Mouse (Mus musculus) c-Kit-positive CD71-negative TER-119-negative erythroid progenitor cells, embryonic 14.5 days (primary cell): Measurements from ENCODE around the gene Prss42.

Experiments used
- DNase-seq: peaks from one replicate; pipeline ENCODE4 v3.0.0-alpha.2; 2013; ENCODE audit warnings: low read depth

The Prss42 gene

DNA sequence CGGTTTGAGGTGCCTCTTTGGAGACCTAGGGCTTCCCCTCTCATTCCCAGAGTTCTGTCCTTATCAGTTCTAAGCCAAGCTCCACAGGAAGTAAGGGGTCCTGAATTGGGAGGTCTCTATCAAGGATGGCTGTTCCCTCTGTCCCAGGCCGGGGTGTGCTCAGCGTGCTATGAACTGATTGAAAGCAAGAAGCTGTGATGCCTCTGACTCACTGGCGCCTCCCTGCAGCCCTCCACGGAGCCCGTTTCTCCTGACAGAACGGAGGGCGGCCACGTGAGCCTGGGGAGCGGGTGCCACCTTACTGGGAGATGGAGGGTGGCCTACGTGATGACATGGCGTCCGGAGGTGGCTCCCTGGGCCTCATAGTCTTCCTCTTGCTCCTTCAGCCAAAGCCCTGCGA, at the start of gene Prss42:
TSS of gene Prss42 (plus strand) at position 301 of the 400 bp plus-strand sequence.
- no peak for DNase-seq

DNA sequence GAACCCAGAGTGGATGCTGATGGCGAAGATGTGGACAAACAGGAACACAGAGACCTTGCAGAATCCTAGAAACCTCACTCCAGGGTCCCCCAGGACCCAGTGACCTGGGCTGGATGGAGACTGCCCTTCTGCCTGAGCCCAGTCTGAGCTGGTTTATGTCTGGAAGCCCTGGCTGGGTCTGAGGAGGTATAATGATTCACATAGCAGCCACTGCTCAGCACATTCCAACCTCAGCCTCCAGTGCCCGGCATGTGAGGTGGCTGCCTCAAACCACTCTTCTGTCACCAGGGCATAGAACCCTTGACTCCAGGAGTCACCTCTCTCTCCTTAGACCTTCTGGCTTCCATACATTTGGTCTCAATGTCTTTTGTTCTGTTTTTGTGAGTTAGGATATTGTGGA, 49.5 kb upstream of the Prss42 start:
- DNase-seq, result no peak

- DNase-seq, result no peak
Measured at GRCm38 (mm10) chr9:110750404-110751187, 47.4 kb upstream of the Prss42 start.

GRCm38 (mm10) chr9:110751412-110751811, 46.6 kb upstream of the Prss42 start:
- DNase-seq, result no peak

DNA sequence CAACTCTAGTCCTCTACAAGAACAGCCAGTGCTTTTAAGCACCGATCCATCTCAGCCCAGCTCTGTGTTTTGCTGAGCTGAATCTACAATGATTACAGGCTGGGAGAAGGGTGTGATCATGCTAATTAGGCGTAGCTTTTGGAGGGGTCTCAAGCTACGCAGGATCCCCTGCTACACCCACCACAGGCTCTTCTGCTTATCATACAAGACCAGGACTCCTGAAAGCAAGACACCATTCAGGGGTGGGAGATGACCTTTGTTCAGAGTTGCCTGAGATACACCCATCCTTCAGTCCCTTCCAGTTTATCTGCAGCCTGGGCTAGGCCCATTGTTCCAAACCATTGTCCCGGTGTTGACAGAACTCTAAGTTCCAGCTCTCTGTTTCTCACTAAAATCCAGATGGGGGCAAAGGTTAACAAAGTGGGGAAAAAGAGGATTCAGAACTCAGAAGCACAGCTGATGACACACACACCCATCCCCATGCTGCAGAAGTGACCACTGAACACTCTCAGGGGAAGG, 45.0 kb upstream of the Prss42 start:
- no peak for DNase-seq

DNA sequence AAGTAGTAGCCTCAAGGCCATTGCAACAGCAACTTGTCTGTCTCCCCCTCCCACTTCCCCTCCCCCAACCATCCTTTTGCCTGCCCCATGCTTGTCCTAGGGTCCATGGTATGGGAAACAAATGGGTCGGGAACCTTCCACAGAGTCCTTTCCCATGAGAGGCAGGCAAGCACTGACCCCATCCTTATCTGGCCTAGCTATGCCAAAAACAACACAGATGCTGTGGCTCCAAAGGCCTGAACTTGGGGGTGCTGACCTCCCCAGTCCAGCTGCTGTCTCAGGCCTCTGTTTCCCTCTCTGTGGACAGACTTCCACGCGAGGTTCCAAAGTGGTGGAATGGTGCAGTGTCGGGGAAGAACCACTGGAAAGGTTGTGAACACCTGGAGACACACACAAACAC, 44.2 kb upstream of the Prss42 start:
- DNase-seq, result no peak

DNA sequence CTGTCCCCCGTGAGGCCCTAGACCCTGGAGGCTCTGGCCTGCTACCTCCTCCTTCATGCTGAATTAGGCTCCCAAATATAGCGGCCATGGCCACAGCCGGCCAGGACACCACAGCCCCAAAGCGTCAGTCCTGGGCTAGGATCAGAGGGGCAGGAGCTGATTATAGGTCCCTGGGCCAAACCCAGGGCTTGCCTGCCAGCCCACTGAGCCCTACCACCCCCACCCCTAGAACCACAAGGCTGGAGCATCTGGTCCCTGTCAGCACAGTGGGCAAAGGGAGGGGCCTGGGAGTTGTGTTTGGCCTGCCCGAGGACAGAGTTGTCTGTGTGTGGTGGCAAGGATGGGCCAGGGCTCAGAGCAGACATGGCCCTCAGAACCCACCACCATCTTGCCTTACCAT, 40.1 kb upstream of the Prss42 start:
- DNase-seq, result no peak

DNA sequence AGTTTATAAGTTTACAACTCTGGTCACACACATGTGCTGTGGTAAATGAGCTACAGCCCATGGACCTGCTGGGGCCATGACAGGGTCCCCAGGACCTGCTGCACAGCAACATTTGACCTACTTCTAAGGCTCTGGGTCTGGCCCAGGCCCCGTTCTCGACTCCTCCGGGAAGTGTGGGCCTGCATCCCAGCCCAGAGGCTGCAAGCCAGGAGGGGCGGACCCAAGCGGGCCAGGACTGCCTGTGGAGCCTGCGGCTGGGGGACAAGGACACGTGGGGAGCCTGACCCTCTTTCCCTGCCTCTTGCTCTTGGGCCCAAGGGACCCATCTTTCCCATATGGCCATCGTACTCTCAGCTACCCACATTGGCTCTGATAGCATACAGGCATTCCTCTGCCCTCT, 39.4 kb upstream of the Prss42 start:
- DNase-seq, result no peak

DNA sequence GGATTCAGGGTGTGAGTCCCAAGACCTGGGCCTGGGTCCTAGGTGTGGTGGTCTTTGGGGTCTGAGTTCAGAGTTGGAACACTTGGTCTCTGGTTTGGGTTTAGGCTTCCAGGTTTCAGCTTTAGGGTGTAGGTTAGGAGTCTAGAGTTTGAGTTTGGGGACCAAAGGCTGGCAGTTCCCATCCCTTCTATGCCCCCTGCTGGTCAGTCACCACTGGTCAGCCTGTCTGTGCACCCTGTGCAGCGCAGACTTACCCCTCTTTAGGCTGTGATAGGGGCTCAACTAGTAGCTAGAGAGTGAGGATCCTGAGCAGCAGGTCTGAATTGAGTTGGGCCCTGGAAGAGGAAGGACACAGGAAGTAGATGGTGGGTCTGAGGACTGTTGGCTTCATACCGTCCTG, 38.7 kb upstream of the Prss42 start:
- peak; percentile 34 for DNase-seq

GRCm38 (mm10) chr9:110760886-110761285, 37.1 kb upstream of the Prss42 start:
- DNase-seq, result no peak

DNA sequence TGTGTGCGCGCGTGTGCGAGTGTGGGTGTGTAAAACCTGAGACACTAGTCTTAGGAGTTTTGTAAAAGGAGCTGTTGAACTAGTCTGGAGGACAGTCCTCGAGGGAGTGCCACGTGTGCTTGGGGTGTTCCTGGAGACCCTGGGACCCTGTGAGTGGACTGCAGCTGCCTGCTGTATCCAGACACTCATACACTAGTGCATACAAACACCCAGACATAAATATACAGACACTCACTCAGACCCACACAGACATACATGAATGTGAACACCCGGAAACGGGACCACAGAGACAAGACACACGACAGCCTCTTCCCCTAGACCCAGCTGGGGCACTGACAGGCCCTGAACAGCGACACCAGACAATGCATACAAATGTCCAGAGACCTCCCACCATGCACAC, 35.2 kb upstream of the Prss42 start:
- DNase-seq, result no peak

GRCm38 (mm10) chr9:110763405-110763804, 34.6 kb upstream of the Prss42 start:
- DNase-seq, result no peak

DNA sequence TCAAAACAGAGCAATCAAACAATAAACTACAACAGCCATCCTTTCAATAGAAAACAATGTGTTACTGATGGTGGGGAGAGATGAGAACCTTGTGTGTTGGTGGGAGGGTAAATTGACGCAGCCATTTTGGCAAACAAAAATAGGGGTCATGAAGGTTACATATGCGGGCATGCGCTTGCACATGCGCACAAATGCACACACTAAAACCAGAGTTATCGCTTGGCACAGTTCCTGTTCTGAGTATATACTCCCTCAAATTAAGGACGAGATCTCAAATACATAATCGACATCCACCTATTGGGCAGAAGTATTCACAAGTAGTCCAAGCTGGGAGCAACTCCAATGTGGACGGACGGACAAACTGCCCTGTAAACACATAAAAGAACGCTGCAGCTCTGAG, 25.6 kb upstream of the Prss42 start:
- DNase-seq, result no peak

GRCm38 (mm10) chr9:110774403-110775268, 23.3 kb upstream of the Prss42 start:
- DNase-seq, result no peak

DNA sequence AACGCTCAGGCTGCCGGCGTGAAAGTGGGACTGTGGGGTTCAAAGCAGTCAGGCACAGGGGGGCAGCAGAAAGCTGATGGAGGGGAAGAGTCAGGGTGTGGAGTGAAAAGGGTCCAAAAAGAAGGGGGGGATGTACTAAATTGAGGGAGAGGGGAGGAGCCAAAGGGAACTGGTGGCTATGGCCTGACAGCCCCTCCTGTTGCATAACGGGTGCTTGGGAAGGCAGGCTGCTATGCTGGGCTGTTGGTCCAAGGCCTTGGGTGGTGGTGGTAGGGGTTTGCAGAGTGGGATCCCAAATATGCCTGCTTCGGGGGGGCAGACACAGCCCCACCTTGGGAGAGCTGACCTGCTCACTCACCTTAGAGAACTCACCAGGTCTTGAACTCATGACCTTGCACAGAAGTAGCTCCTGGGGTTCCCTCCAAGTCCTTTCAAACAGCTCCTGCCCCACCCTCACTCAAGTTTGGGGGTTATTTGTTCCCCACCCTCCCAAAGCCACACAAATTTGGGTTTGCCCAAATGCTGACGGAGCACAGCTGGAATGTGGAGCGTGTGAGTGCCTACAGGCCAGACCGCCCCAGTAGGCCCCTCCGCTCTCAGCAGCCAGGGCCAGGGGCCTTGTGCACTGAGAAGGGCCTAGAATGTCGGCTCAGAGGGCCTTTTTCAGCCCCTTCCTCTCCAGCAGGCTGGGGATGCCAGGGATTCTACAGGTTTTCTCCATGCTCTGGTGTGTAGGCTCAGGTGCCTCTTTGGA, 22.5 kb upstream of the Prss42 start:
- DNase-seq, result no peak

GRCm38 (mm10) chr9:110778100-110778499, 19.9 kb upstream of the Prss42 start:
- no peak for DNase-seq

DNA sequence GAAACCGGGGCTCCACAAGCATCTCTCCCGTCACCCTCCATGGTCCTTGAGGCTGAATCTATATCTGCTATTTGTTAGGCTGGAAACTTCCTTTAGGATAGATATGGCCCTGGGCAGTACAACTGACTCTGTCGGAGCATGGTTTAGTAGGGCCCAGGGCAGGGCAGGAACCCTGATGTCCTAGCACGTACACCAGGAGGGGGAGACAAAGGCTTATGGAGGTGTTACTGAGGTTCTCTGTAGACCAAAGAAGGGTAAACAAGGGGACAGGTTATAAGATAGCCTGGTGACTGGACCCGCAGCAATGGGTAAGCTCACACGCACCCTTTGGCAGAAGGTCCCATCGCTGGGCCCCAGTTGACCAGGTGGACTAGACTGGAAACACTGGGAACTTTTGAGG, 19.4 kb upstream of the Prss42 start:
- DNase-seq, result no peak

- peak; percentile 13 for DNase-seq
Measured at GRCm38 (mm10) chr9:110779242-110779913, 18.6 kb upstream of the Prss42 start.

- DNase-seq, result peak; percentile 82
Measured at GRCm38 (mm10) chr9:110781256-110781721, 16.7 kb upstream of the Prss42 start.

DNA sequence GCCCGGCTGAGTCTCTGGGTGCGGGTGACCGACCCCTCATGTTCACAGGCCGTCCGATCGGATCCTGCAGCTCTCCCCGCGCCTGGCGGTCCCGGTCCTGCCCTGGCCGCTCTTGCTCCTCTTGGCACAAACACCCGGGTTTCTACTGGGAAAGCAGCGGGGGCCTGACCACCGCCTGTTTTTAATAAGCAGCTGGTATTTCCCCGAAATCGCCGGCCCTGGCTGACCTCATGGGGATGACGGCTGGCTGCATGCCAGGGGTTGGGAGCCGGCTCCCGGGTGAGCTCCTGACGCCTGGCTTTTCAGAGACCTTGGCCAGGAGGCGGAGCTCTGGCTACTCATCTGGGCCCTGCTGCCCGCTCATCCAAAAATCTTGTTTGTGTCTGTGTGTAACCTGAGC, 16.2 kb upstream of the Prss42 start:
- no peak for DNase-seq

DNA sequence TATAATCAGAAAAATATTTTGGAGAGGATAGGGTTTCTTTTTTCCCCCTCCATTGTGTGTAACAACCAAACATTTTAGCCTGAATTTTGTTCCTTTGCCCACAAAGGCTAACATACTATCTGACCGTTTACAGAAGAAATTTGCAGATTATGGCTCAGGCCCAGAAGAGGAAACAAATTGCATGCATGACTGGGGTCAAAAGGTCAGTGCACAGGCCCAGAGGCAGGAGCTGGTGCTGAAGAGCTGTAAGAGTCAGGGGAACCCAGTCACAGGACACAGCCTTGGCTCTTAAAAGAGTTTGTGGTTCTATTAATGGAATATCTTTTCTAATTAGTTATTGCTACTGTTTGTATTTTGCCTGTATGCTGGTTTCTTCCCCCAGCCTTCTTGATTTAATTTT, 14.4 kb upstream of the Prss42 start:
- no peak for DNase-seq

DNA sequence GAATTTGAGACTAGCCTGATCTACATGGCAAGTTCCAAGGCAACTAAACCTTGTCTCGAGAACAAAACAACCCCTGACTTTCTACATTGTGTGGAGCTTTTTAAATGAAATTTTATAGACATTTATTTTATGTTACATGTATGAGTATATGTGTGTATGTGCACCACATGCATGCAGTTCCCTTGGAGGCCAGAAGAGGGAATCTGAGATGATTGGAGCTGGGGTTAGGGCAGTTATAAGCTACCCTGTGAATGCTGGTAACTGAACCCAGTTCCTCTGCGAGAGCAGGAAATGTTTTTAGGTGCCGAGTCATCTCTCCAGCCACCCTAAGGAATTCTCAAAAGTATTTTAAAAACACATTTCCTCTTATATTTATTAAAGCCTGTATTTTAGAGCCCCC, 9.8 kb upstream of the Prss42 start:
- DNase-seq, result no peak
